Mouse (Mus musculus) embryonic fibroblast, embryonic 13.5 days (primary cell): ENCODE results near the gene Pigl.

Experiments
- CTCF ChIP-seq: IDR thresholded peaks from 2 replicates; pipeline ENCODE4 v1.5.1; 2011; ENCODE audit warnings: mild to moderate bottlenecking, control low read depth, low read length, moderate library complexity, borderline replicate concordance; ENCODE audit not compliant: insufficient read depth
- POLR2A ChIP-seq: IDR thresholded peaks from 2 replicates; pipeline ENCODE4 v1.6.1; 2011; ENCODE audit warnings: low read depth, mild to moderate bottlenecking, control low read depth, low read length, moderate library complexity

DNA sequence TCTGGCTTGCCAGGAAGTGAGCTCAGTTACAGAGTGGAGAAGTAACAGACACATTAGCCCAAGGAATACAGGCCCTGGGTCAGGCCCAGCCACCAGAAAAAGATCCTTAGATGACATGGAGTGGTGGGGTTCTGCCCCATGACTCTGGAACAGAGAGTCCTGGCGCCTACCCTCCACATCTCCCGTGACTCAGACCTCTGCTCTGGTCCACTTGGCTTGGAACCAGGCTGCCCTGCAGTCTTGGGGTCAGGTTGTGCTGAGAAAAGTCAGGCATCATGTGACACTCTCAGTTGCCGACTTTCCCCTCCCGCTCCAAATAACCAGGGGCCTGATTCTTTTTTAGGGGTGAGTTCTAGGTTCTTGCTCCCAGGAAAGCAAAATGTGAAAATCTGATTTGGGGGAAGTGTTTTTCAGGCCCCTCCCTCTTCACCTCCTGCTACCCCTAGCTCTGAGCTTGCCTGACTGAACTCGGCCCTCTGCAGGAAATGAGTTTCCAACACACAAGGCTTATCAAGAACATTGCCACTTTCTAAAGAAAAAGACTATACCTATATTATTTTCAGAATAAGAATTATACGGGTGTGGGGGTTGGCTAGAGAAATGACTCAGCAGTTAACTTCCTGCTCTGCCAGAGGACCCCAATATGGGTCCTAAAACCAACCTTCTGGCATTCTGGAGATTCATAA, 100.8 kb downstream of the Pigl start:
- TF ChIP-seq POLR2A (no peak), CTCF (no peak)
